Mouse (Mus musculus) mouse trophoblast stem cell (cell line): Measurements from ENCODE around the gene Fsd1l.

Experiments used
- in situ Hi-C, 2 experiments: fragments of 300-500 bp; cut with MseI, MboI; formaldehyde crosslinking; loops; 2 replicates in 1 of 2; 3 replicates in 1 of 2; pipeline ENCODE4 v1.15.1; 2025

The Fsd1l gene

DNA sequence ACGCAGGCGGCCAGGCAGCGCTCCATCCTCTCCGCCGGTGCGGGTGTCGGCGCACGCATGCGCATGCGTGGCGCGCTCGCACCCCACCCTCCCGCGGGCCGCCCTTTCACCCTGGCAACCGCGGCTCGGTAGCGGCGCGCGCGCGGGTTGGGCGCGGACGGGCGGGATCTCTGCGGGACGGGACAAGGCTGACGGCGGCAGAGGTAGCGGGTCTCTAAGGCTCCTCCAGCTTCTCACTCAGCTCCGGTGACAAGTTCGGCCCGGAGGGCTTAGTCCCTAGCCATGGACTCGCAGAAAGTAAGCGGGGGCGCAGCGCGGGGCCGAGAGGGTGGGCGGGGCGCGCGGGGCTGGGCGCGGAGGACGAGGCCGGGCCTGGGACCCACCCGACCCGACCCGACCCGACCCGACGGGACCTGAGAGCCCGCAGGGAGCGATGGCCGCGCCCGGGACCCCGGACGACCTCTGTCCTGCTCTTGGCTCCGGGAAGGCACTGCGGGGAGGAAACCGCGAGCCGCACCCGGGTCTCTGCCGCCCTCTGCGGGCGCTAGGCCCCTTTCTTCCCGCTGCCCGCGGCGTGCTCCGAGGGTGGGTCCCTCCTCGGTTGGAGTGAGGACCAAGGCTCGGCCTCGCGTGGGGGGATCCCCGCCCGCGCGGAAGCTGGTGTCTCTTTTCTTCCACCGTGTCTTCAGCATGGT is at the start of gene Fsd1l:
Gene Fsd1l, plus strand, starts transcription at position 156 of the 695 bp plus-strand sequence.
- in situ Hi-C loops: no loop called here

DNA sequence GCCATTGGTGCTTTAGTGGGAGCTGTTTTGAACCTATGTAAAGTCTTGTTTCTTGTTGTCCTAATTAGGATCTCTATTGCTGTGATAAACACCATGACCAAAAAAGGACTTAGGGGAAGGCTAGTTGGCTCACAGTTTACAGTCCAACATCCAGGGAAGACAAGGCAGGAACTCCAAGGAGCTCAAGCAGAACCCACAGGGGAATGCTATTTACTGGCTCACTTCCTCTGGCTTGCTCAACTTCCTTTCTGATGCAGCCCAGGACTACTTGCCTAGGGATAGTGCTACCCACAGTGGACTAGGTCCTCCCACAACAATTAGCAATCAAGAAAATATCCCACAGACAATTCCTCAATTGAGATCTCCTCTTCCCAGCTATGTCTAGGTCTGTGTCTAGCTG is 43.6 kb upstream of the Fsd1l start:
- in situ Hi-C loops: no loop called here

DNA sequence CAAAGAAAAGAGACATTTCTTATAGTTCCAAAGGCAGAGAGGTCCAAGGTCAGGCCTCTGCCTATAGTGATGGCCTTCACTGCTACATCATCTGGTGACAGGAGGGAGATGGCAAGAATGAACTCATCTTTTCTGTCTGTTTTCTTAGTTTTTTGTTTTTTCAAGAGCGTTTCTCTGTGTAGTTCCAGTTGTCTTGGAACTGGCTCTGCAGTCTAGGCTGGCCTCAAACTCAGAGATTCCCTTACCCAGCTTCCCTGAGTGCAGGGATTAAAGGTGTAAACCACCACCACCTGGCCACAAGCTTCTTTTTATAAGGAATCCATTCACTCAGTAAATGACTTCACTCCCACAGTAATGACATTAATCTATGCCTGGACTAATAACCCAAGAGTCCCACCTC is 42.3 kb upstream of the Fsd1l start:
- in situ Hi-C loops: no loop called here

DNA sequence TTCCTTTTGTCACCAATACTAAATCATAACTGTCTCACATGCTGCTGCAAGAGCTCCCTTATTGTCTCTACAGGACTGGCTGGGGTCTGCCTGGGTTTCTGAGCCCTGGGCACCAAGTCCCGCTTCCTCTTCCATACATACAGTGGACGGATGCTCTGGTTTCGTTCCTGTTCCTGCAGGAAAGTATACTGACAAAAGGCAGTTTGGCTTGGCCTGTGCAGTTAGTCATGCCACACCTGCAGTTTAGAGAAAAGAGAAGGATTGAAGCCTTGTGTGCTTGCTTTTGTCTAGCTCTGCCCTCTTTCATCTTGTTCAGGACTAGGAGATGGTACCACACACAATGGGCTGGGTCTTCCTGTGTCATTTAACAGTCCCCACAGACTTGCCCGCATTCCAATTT is 41.8 kb upstream of the Fsd1l start:
- in situ Hi-C loops: no loop called here

DNA sequence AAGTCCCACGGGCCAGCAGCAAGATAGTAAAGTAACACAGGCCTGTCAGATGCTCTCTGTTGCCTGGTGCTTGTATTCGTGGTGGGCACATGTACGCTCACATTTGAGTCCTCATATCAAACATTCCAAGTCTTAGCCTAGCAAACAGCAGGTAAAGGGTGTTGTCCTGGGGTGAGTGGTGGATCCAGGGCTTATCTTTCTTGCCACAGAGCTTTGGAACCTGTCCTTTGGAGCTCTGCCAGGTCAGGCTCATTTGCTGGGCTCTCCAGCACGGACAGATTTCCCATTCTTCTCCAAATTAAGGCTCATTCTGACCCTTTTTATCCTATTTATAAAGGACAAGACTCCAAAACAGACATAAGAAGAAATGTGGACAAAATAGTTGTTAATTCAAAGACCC is 41.1 kb upstream of the Fsd1l start:
- in situ Hi-C loops: loop anchor here (5.0 to 10.0 kb wide), 3 partner anchors 205 to 475 kb away; no protein-coding TSS in a partner anchor

DNA sequence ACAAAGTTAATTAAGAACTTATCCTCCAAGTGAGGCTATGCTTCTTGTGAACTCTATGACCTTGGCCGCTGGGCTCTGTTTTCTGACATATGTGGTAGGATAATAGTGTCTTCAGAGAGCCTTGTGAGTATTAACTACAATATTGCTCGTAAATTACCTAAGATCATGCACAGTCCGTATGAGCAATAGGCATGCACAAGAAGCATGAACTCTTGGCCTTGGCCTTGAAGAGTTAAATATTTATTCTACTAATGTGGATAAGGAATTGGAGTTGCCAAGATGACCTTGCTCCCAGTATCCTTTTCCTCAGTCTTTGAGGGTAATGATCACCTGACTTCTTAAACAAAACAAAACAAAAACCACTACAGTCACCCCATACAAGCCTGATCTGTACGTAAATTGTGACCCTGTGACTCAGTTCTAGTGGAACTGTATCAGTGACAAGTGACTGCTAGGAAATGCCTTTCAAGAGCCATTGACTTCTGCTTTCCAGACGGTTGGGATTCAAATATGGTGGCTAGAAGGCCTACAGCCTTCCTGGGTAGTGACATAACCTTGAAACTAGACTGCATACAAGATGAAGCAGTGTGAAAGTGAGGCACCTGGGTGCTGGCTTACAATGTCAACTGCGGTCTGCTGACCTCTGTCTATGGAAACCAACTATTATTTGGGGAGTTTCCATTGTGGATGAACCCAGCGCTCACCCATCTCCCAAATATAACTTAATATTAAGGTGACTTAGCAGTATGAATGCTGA is 40.4 kb upstream of the Fsd1l start:
- in situ Hi-C loops: loop anchor here (5.0 to 10.0 kb wide), 3 partner anchors 206 to 476 kb away; no protein-coding TSS in a partner anchor

DNA sequence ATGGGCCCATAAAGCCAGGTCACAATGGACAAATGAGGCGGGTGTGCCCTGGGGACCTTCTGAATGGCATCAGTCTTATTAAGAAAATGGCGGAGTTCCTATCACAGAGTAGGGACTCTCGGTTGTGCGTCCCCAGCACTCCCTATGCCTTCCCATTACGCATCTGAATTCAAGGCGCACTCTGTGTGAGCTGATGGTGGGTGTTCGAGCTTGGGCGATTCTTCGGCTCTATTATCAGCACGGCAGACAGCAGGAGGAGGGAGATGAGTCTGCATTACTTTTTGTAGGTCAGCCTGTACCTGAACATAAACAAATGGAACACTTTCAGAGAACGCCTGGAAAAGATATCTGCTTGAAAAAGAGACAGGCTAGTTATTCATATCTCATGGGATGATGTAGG is 39.7 kb upstream of the Fsd1l start:
- in situ Hi-C loops: loop anchor here (5.0 to 10.0 kb wide), 3 partner anchors 207 to 477 kb away; no protein-coding TSS in a partner anchor

DNA sequence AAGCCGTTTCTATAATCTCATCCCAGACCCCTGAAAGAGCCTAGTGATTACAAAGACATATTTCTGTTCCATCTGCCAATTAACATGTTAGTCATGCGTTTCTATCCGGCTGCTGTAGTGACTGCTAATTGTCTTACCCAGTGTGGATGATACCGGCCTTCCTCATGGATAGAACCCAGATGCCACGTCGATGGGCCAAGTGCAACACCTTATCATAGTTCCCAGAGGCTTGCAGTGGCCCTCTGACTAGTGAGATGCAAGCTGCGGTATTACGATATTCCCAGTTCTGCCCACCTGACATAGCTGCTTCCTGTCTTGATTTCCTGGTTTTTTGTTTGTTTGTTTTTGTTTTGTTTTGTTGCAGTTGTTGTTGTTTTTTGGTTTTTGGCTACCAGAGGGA is 39.3 kb upstream of the Fsd1l start:
- in situ Hi-C loops: loop anchor here (5.0 to 10.0 kb wide), 3 partner anchors 207 to 477 kb away; no protein-coding TSS in a partner anchor

DNA sequence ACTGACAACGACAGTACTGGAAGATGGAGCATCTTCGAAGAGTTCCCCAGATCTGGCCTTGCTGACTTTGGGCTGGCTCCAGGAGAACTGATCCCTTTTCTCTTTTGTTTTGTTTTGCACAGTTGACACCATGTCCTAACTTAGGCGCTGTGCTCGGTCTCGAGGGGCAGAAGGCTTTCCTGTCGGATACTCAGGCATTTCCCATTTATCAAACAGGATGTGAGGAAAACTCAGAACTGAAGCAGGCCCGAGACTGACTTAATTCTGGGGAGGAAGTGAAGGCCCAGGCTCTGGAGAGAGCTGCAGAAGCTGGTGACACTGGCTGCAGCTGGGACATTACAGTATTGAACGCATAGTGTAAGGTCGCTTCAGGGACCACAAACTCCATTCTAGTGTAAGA is 38.9 kb upstream of the Fsd1l start:
- in situ Hi-C loops: loop anchor here (5.0 to 10.0 kb wide), 3 partner anchors 208 to 478 kb away; no protein-coding TSS in a partner anchor

DNA sequence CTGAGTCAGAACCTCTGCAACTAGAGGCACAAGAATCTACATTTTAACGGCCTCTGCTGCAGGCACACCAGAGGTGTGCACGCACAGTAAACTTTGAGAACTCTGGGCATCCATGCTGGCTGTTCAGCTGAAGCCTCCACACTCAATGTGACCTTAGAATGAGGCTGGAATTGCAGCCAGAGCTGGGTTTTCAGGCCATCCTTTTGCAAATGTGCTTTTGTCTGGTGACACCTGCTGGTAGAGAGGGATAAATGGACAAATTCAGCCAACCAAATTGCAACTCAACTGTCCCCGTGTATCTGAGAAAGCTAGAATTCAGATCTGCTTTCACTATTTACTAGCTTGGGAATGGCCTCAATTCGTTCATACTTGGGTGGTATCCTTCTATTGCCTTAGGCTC is 37.1 kb upstream of the Fsd1l start:
- in situ Hi-C loops: loop anchor here (5.0 to 10.0 kb wide), 3 partner anchors 209 to 479 kb away; no protein-coding TSS in a partner anchor

DNA sequence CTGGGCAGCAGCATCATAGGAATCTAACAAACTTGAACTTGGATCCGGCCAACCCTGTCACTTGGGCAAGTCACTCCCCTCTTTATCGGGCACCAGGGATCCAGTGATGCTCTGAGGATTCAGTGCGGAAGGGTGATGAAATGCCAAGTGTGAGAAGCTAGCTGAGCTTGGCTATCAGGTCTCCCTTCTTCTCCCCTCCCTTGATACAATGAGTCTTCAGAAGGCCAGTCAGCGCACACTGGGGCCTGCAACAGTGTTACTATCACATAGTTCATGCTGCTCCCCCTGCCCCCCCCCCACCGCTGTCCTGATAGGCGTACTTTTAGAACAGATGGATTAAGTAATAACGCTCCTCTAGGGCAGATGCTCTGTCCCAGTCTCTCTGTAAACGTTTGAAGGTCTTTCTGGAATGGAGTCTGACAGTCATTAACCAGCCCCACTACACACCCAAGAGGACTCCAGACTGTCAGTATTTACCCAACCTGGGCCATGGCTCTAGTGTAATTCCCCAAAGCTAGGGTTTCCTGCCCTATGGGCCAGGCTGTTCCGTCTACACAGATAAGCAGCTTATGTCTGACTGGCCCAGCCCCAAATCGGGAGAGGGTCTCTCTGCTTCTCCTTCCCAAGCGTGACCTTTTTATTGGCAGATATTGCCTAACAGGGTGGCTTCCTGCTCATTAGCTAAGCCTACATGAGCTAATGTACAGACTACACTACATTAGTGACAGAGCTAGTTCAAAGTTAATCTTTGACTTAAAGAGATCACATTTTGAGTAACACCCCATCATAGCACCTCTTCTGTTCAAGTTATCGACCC is 35.8 kb upstream of the Fsd1l start:
- in situ Hi-C loops: loop anchor here (10.0 kb wide), 2 partner anchors 211 to 481 kb away; no protein-coding TSS in a partner anchor

DNA sequence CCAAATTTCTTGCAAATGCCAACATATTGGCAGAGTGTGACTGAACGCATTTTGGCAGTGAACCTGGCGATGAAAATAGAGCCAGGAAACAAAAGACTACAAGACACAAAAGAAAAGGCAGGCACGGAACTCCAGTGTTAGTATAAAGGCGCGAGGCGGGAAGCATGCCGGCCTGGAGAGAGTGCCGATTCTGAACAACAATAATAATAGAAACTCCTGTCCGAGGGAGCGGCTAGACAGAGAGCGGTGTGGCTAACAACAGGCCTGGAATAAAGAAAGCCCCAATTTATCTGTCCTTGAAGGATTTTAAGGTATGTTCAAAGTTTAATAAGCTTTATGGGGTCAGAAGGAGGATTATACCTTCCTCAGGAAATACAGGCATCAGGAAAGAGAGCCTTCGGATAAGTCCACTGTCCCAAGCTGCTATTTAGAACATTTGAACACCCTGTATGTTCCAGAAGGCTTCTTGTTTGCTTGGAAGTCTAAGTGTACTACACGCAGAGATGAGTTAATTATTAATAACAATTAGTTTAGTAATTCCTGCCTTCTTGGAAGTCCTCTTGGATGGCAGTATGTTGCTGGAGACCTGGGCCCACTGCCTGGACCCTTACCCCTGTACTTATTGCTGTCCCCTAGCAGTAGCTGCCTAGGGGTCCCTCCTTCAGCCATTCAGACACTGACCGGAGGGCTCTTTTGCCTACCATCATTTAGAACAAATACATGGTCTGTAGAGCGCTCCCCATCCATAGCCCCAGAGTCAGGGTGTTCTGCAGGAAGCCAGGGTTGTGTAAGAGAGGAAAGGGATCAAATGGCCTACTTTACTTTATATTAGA is 35.0 kb upstream of the Fsd1l start:
- in situ Hi-C loops: loop anchor here (10.0 kb wide), 2 partner anchors 211 to 481 kb away; no protein-coding TSS in a partner anchor

DNA sequence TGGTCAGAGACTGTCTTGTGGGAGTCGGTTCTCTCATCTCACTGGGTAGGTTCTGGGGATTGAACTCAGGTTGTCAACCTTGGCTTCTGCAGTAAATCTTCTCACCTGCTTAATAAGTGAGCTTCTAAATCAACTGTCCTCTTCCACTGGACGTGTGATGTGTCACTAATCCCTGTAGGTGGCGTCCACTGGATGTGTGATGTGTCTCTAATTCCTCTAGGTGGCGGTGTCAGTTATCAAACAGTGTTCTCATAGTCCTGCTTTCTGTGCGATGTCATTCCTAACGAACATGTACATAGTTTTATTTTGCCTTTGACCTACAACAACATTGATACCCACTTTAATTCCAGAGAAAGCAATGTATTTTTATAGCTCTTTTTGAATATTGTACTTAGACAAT is 30.8 kb upstream of the Fsd1l start:
- in situ Hi-C loops: loop anchor here in 1 of 2 experiments (25.0 kb wide), 1 partner anchor 237 kb away; the partner anchor contains the start of gene Tmem38b

DNA sequence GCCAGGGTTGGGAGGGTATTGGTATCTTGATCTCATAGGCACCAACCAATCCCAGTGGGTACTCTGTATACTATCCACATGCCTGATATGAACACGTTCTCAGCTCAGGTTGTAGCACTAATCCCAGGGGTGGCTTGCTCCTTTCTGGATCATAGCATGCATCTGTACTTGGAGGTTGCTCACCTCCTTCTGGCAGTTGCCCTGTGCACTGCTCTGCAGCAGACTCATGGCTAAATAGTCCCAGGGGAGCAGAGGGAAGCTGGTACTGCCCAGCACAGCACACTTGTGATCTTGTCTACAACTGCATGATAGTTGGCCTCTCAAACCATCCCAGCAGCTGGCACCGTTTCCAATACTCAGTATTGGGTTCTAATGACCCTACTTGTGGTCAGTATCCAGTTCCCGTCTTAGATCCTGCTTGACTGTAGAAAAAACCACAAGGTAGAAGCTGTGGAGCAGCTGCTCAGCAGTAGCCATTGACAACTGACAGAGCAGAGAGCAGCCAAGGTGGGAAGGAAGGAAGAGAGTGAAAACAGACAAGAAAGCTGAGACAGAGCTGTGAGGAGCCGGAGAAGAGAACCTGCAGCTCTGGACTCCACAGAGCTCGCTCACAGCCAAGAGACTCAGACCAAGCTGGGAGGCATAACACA is 16.6 kb upstream of the Fsd1l start:
- in situ Hi-C loops: loop anchor here in 1 of 2 experiments (25.0 kb wide), 1 partner anchor 223 kb away; the partner anchor contains the start of gene Tmem38b

DNA sequence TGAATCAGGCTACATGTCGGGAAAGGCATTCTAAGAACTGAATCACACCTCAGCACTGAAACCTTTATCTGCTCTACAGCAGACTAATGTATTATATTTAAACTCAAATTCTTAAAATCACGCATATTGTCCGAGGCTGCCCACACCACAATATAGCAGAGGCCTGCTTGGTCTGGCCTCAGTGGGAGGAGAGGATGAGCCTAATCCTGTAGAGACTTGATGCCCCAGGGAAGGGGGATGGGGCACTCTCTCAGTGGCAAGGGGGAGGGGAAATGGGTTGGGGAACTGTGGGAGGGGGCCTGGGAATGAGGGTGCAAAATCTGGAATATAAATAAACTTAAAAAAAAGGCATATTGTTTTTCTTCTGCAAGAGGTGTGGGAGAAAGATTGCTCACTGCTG is 13.3 kb upstream of the Fsd1l start:
- in situ Hi-C loops: loop anchor here in 1 of 2 experiments (25.0 kb wide), 1 partner anchor 219 kb away; the partner anchor contains the start of gene Tmem38b

DNA sequence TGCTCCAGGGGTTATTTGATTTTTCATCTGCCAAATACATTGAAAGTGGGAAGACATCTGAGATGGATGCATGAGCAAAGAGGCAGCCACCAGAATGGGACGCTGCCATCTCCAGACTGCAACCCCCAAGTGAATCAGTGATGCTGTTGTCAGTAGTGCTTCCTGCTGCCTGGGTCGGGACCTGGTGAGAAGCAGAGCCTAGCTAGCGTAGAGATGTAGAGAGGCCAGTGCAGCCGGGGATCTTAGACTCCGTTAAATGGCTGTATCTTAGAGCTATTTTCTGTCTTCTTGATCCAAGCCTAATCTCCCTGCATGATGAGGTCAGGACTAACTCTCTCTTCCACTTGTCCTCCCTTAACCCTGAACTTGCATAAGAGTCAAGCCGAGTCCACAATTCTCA is 11.2 kb upstream of the Fsd1l start:
- in situ Hi-C loops: loop anchor here in 1 of 2 experiments (25.0 kb wide), 1 partner anchor 217 kb away; the partner anchor contains the start of gene Tmem38b

DNA sequence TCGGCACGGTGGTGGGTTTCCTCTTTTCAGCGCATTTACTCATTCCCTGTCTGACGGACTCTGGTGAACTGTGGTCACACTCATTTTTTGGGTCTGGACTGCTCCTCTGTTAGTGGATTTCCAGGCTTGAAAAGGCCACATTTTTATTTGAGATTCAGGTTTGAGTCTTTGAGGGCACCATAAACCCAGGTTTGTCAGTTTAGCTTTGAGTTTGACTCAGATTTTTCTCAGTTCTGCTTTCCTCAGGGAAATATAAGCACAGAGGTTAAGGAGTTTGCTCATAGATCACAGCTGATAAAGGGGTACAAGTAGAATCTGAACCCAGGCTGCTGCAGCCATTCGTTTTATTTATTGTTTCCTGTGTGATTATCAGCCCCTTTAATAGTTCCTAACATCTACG is 10.2 kb upstream of the Fsd1l start:
- in situ Hi-C loops: loop anchor here in 1 of 2 experiments (25.0 kb wide), 1 partner anchor 216 kb away; the partner anchor contains the start of gene Tmem38b

DNA sequence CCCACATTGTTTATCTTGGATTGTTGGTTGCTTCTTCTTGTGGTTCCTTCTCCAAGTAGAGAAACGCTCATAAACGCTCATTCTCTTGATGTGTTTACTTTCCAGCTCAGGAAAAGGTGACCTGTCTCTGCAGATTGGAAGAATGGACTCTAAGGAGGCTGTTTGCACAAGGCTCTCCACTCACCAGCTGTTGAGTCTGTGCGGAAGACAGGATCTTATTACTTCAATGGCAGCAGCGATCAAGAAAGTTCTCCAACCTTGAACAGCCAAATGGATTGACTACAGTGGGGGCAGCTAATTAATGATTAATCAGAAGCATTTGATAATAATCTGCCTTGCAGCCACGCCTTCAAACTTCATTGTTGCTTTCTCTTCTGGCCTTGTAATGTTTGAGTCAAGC is 9.8 kb upstream of the Fsd1l start:
- in situ Hi-C loops: loop anchor here in 1 of 2 experiments (25.0 kb wide), 1 partner anchor 216 kb away; the partner anchor contains the start of gene Tmem38b

DNA sequence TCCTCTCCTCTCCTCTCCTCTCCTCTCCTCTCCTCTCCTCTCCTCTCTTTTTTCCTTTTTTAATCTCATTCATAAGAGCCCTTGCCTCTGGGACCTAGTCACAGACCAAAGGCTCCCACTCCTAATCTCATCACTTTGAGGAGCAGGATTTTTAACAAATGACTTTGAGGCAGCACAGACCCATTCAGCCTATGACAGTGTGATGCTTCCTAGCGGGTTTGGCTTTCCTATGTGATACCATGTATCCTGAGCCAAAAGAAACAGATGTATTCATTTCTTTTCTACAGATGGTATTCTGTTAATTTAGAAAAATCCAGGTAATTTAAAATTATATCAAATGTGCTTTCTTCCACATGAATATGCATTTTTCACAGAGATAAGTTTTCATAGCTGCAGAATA is 7.6 kb upstream of the Fsd1l start:
- in situ Hi-C loops: loop anchor here in 1 of 2 experiments (25.0 kb wide), 1 partner anchor 214 kb away; the partner anchor contains the start of gene Tmem38b
